Mouse (Mus musculus) olfactory bulb, adult 2 months (tissue): ENCODE results near the gene Cox10.

Source experiments
- CTCF ChIP-seq: fragments of 200-500 bp; IDR thresholded peaks from 2 replicates; pipeline ENCODE4 v1.5.1; 2012; ENCODE audit warnings: low read depth, mild to moderate bottlenecking, low read length, moderate library complexity; ENCODE audit not compliant: insufficient read depth
- POLR2A ChIP-seq: fragments of 200-500 bp; IDR thresholded peaks from 2 replicates; pipeline ENCODE4 v1.6.1; 2012; ENCODE audit warnings: mild to moderate bottlenecking, low read depth, low read length, moderate library complexity; ENCODE audit not compliant: insufficient read depth

DNA sequence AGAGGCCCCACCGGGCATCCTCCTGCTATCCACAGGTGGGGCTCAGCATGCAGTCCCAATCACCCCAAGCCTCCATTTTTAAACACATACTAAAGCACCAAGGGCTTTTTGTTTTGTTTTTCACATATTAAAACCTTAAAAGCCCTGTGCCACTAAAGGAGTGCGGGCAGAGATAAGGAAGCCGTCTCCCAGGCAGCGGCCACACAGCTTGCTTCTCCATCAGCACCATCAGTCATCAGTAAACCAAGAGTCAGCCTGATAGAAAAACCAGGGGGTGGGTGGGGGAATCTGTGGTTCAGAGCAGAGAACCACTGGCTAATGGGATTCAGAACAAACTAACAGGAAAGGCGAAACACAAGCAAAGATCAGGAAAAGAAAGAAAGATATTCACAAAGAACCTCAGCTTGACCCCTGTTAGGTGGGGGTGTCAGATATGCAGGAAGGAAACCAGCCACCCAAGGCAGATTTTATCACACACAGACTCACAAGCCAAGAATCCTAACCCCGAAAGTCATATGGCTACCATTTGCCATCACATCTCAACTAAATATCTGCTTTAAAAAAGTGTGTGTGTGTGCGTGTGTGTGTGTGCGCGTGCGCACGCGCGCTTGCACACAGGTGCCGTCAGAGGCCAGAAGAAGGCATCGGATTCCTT, 41.7 kb downstream of the Cox10 start:
- TF ChIP-seq POLR2A (no peak), CTCF (no peak)
